18 mouse cellular contexts compared by ENCODE assay signal in the genomic region with DNA sequence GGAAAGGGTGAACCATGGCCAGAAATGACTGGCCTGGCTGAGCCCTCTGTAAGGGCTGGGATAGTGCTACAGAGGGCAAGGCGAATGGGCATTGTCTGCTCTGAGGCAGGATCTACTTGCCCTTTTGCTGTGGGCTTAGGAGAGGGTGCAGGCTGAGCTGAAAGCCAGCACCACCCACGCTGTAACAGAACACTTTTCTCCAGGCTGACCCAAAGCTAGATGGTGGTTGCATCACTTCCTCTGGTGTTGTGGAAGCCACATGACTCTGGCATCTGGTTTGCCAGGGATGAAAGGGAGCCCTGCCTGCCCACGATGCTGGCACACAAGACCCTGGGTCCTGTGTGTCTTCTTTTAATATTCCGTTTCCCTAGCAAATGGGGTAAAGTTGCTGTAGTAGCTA.
DNase-seq lines count a peak whose midpoint lies in the region; ATAC-seq and TF ChIP-seq lines count a peak whose summit lies in the region.
"Had no signal": no experiment of that assay in that cellular context is flagged by ENCODE, and none has a peak within 500 bp of the region (broad histone marks: within the 10 kb centered on the region; RNA-seq: fewer than 3 reads in every experiment).

No protein-coding gene starts in this region.

- peaks cover 13% of the 10 kb centered on the region; the same call in 1 of the 2 replicates for H3K4me1 ChIP-seq in forebrain, embryonic 16.5 days (replicated peaks; ENCODE audit: control insufficient read depth, insufficient read depth, low read length)
- H3K4me1 ChIP-seq: heart, embryonic 15.5 days; neural tube, embryonic 13.5 days had no signal

- no peak overlapping the region for H3K27ac ChIP-seq in gastrocnemius, adult 2 months
- no peak overlapping the region for H3K27ac ChIP-seq in forebrain, embryonic 16.5 days (ENCODE audit: low read length)
- H3K27ac ChIP-seq: embryonic facial prominence, embryonic 13.5 days; heart, embryonic 15.5 days; limb, embryonic 13.5 days; liver, embryonic 14.5 days; neural tube, embryonic 13.5 days had no signal

- 86% methylated on average over 4 of the region's 4 CpGs for WGBS in forebrain, embryonic 16.5 days

- TF ChIP-seq CTCF in gastrocnemius, adult 2 months (IDR thresholded peaks at IDR 0.05): no peak

- H3K9me3 ChIP-seq in forebrain, embryonic 16.5 days (ENCODE audit: control insufficient read depth, low read length): no peaks in the 10 kb centered on the region
- H3K9me3 ChIP-seq: embryonic facial prominence, embryonic 13.5 days; heart, embryonic 15.5 days; limb, embryonic 13.5 days; neural tube, embryonic 13.5 days had no signal

- no peaks in the 10 kb centered on the region for H3K36me3 ChIP-seq in forebrain, embryonic 16.5 days (ENCODE audit: control insufficient read depth, insufficient read depth)
- H3K36me3 ChIP-seq: embryonic facial prominence, embryonic 13.5 days; heart, embryonic 15.5 days; limb, embryonic 13.5 days; neural tube, embryonic 13.5 days had no signal

- peak; percentile 87 for ATAC-seq in granulocyte monocyte progenitor cell, adult 5-6 weeks (replicated peaks; ENCODE audit: poor library complexity, severe bottlenecking)
- no peak for ATAC-seq in forebrain, embryonic 16.5 days

- no peak overlapping the region for H3K9ac ChIP-seq in forebrain, embryonic 16.5 days (replicated peaks; ENCODE audit: low read depth, low read length)
- H3K9ac ChIP-seq: embryonic facial prominence, embryonic 13.5 days; heart, embryonic 15.5 days; limb, embryonic 13.5 days; liver, embryonic 14.5 days; neural tube, embryonic 13.5 days had no signal

- H3K27me3 ChIP-seq in forebrain, embryonic 16.5 days (replicated peaks; ENCODE audit: control insufficient read depth, insufficient read depth, low read length): no peaks in the 10 kb centered on the region
- H3K27me3 ChIP-seq: embryonic facial prominence, embryonic 13.5 days; heart, embryonic 15.5 days; limb, embryonic 13.5 days; neural tube, embryonic 13.5 days had no signal

- H3K4me3 ChIP-seq in gastrocnemius, adult 2 months: no peak overlapping the region
- no peak overlapping the region for H3K4me3 ChIP-seq in forebrain, embryonic 16.5 days (replicated peaks; ENCODE audit: low read length)
- H3K4me3 ChIP-seq: embryonic facial prominence, embryonic 13.5 days; heart, embryonic 15.5 days; limb, embryonic 13.5 days; neural tube, embryonic 13.5 days had no signal

- no peak overlapping the region for H3K4me2 ChIP-seq in forebrain, embryonic 16.5 days (ENCODE audit: low read length)
- H3K4me2 ChIP-seq: embryonic facial prominence, embryonic 13.5 days; heart, embryonic 15.5 days; limb, embryonic 13.5 days; neural tube, embryonic 13.5 days had no signal

- intact Hi-C loops in gastrocnemius, adult 2 months (cut with DNase I): no loop called here

- DNase-seq in gastrocnemius, adult 2 months: peak; percentile 27
- DNase-seq in gastrocnemius, adult 18-20 months (ENCODE audit: low spot score): no peak
- peak; percentile 20 to 21 for DNase-seq in lung, postnatal 4 days
- DNase-seq in lung, postnatal 14 days: no peak
- DNase-seq in frontal cortex, adult 2 months (ENCODE audit: extremely low spot score in 1 of 2, low spot score in 1 of 2): no peak
- DNase-seq in cerebellum, adult 9-10 months: no peak
- DNase-seq: cerebellum, adult 18-20 months; kidney, adult 18-20 months; kidney, postnatal 10 days; spleen, adult 18-20 months; thymus, adult 2 months had no signal

Comparison
In these comparisons a context has a peak if more than half of its experiments do, and no peak if none do; other contexts are left out.
1. DNase-seq: peak in gastrocnemius, adult 2 months (single experiment) and lung, postnatal 4 days (2 of 2); none in gastrocnemius, adult 18-20 months (single experiment), lung, postnatal 14 days (single experiment), frontal cortex, adult 2 months (0 of 2) and cerebellum, adult 9-10 months (single experiment).